Mouse (Mus musculus): ENCODE data around the gene Zfp157.
"Not testable (repeated sequence)": the region's sequence is repeated elsewhere in the genome, so short reads cannot be mapped to it uniquely, and the experiment has no call there.

Gene Zfp157
- long read RNA-seq, experiment 1, full-length matches to known transcripts = 4 of 5 reads
- long read RNA-seq, experiment 1, partial matches to known transcripts = 0 of 5 reads
- long read RNA-seq, experiment 1, other reads (novel, unspliced or antisense) = 1 of 5 reads
- long read RNA-seq, experiment 2, full-length matches to known transcripts = 8 of 9 reads
- long read RNA-seq, experiment 2, partial matches to known transcripts = 1 of 9 reads
- long read RNA-seq, experiment 2, other reads (novel, unspliced or antisense) = 0 of 9 reads

DNA sequence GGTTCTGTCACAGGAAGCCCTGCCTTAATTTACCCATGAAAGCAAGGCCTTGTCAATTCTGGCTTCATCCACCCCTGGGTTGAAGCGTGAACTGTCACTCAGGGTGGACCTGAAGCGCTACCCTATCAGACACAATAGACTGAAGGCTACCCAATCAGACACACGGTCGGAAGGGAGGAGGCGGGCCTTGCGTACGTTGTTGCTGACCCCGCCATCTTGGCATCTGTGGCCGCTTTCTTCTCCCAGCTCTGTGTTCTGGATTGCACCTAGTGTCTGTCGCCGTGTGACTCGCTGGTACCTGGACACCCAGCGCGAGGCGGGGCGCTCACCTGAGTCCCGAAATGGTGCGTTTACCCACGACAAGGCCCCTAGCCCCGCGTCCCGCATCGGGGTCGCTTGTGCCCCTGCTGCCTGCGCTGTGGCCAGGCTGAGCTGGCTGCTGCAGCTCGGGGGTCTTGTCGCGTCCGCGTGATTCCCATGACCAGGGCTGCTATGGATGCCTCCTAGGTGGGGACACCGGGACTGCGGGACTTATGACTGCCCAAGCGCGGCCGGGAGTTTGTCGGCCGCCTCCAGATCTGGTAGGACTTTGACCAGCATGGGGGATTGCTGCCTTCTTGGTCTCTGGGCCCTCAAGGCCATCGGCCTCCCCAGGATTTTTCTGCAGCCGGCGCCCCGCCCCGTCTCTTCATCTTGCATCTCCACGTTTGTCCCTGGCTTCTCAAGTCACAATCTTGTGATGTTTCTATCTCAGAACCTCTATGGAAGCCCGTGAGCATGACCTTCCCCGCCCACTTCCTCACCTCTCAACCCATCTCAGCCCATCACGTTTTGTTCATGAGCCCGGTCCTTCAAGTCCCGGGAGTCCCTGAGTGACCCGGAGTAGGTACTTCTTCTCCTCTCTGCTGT, at the start of gene Zfp157:
Gene Zfp157, plus strand, starts transcription at position 183 of the 909 bp plus-strand sequence.
- intact Hi-C loops (cut with DNase I) = loop anchor here (10.0 kb wide), 1 partner anchor 177 kb away; the partner anchor contains the start of gene BC037034

DNA sequence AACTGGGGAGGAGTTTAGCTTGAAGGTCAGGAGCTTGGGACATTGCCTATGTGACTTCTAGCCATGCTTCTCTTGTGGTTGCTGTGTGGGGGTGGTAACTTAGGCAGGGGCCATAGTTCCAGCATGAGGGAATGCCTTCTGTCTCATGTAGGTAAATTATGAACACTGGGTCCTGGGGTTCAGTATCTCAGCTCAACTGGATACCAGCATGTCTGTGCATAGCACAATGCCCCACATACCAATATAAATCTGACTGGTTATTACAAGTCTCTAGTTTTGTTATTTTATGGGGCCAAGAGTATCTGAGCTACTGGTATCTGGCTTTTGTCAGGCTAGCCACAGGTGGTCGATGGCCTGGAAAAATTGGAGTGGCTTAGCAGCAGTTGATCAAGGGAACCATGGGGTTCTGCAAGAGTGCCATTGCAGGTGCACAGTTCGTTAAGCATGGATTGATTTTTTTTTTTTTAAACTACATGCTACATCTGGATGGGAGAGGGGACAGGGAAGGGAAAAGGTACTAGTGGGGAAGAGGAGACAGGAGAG, 43.4 kb upstream of the Zfp157 start:
- intact Hi-C loops (cut with DNase I) = no loop called here

DNA sequence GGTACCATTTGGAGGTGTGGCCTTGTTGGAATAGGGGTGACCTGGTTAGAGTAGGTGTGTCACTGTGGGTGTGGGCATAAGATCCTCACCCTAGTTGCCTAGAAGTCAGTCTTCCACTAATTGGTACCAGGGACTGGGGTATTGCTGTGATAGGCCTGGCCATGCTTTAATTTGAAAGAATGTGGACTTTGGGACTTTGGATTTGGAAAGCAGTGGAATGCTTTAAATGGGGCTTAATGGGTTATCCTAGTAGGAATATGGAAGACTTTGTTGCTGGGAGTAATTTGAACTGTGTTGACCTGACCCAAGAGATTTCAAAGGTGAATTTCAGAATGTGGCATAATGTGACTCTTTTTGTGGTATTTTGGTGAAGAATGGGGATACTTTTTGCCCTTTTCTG, 40.8 kb upstream of the Zfp157 start:
- intact Hi-C loops (cut with DNase I) = not testable (repeated sequence)

DNA sequence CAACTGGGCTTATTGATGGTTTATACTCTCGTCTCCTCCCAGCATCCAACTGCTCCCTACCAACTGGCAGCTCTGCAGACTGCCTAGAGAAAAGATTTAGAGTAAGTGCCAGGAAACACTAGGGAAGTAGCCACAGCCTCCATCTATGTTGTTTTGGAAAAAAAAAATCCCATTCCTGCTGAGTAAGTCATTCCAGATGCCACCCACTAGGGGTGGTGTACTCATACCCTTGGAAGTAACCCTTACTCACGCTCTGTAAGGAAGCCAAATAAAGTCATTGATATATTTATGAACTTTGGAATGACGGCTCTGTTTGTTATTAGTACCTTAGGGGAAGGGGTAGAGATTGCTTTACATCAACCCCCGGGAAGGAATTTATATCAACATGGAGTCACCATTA, 17.1 kb downstream of the Zfp157 start:
- intact Hi-C loops (cut with DNase I) = no loop called here

DNA sequence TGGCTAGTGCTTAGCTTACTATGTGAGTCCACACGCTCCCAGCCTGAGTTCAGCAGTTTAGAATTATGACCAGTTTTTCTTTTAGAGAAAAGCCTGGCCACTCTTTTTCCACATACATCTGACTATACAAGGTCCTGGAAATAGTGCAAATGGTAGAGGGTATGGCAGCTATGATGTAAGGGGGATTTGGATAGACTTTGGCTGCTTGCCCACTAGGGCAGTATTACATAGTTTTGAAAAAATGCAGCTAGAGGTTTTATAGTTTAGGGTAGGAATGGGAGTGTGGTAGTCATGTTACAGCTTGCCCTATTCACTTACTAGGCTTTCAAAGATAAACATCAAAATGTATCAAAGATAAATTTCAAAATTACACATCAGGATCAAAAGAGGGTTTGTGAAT, 17.8 kb downstream of the Zfp157 start:
- intact Hi-C loops (cut with DNase I) = no loop called here

DNA sequence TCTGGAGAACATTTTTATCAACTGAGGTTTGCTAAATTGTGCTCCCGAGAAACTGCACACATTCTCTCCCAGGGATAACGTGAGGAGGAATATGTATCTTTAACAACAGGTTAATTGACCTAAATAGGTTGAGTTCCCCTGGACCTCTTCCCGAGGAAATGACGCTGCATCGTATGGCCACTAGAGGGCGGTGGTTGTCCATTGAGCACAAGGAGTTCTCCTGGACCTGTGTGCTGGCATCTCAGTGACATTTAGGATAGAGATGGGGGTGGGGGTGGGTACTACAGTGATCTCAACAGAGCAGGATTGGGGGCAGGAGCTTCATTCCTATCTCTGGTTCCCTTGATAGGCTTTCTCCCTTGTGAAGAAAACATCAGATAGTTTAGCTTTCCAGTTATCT, 32.3 kb downstream of the Zfp157 start:
- intact Hi-C loops (cut with DNase I) = loop anchor here (5.0 kb wide), 1 partner anchor 251 kb away; no protein-coding TSS in a partner anchor

DNA sequence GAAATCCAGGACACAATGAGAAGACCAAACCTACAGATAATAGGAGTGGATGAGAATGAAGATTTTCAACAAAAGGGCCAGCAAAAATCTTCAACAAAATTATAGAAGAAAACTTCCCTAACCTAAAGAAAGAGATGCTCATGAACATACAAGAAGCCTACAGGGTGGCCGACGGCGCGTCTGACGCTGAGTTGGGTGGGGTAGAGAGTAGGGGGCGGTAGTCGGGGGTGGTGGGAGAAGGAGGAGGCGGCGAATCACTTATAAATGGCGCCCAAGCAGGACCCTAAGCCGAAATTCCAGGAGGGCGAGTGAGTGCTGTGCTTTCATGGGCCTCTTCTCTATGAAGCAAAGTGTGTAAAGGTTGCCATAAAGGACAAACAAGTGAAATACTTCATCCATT, 63.3 kb downstream of the Zfp157 start:
- intact Hi-C loops (cut with DNase I) = not testable (repeated sequence)
